Mouse (Mus musculus) lung, embryonic 14.5 days (tissue): Measurements from ENCODE around the gene Mpv17. TPM values are rescaled to one million over a fixed set of nuclear protein-coding genes. Genes with fewer than 3 reads are reported as not detected.

ENCODE experiments used
- ATAC-seq: fragments of 200-750 bp; cut with Nextera tagmentation; 2 replicates; pipeline ENCODE4 v1.8.0; 2017; ENCODE audit warnings: mild to moderate bottlenecking, moderate TSS enrichment, moderate library complexity; ENCODE audit not compliant: insufficient read depth
- DNase-seq: peaks from one replicate; pipeline ENCODE4 v3.0.0-alpha.2; 2015
- H3K27ac ChIP-seq: fragments of 300-500 bp; sonication (generic); 2 replicates; pipeline ENCODE4 v1.5.1; 2014; ENCODE audit warnings: low read depth, mild to moderate bottlenecking, moderate library complexity
- H3K27me3 ChIP-seq: fragments of 300-500 bp; sonication (generic); 2 replicates; pipeline ENCODE4 v1.6.1; 2014; ENCODE audit warnings: low read length, control low read depth; ENCODE audit not compliant: insufficient read depth
- H3K36me3 ChIP-seq: fragments of 300-500 bp; sonication (generic); 2 replicates; pipeline ENCODE4 v1.6.1; 2014; ENCODE audit warnings: control low read depth; ENCODE audit not compliant: insufficient read depth
- H3K4me1 ChIP-seq: fragments of 300-500 bp; sonication (generic); 2 replicates; pipeline ENCODE4 v1.6.1; 2014; ENCODE audit warnings: antibody characterized with exemption, control low read depth; ENCODE audit not compliant: insufficient read depth
- H3K4me2 ChIP-seq: fragments of 300-500 bp; sonication (generic); 2 replicates; pipeline ENCODE4 v1.6.1; 2014; ENCODE audit warnings: mild to moderate bottlenecking
- H3K4me3 ChIP-seq: fragments of 300-500 bp; sonication (generic); 2 replicates; pipeline ENCODE4 v1.5.1; 2014; ENCODE audit warnings: low read depth, low read length
- H3K9ac ChIP-seq: fragments of 300-500 bp; sonication (generic); 2 replicates; pipeline ENCODE4 v1.6.1; 2014
- H3K9me3 ChIP-seq: fragments of 300-500 bp; sonication (generic); 2 replicates; pipeline ENCODE4 v1.6.1; 2016; ENCODE audit warnings: low read depth, low read length, control low read depth
- CTCF ChIP-seq: IDR thresholded peaks from 2 replicates; pipeline ENCODE4 v1.5.1; 2016; ENCODE audit warnings: antibody characterized with exemption, low read depth
- WGBS: fragments of 180-500 bp; shearing (Covaris S2); extraction: QIAGEN DNeasy Blood & Tissue Kit; methylation state at CpG from one replicate; pipeline ENCODE4 v1.1.7; 2014; 5-methylcytosine and 5-hydroxymethylcytosine counted together
- polyA plus RNA-seq: library from polyadenylated mRNA; unstranded; fragments of >200 nt; fragmentation: Nextera tagmentation; extraction: Ambion mirVana; gene quantifications from 2 replicates; pipeline ENCODE4 v1.2.1, GENCODE M21; 2014

Mpv17 gene
- polyA plus RNA-seq, 1 experiment from 2014 or later = 58.3 TPM

- DNase-seq (no peak), ATAC-seq (no peak)
- Histone ChIP-seq H3K4me1 (peaks cover 8% of the 10 kb centered on the region; the same call in 1 of the 2 replicates), H3K9me3 (no peaks in the 10 kb centered on the region), H3K9ac (peak overlapping the region; percentile 88; the same call in 1 of the 2 replicates), H3K27me3 (no peaks in the 10 kb centered on the region), H3K4me2 (peak overlapping the region; percentile 80), H3K36me3 (peaks cover 69% of the 10 kb centered on the region), H3K4me3 (peak overlapping the region; percentile 84), H3K27ac (no peak overlapping the region)
- no peak for TF ChIP-seq CTCF
- WGBS = 87% methylated on average over 16 of the region's 16 CpGs
Observed at GRCm38 (mm10) chr5:31194486-31195485, 40.7 kb upstream of the Mpv17 start.

- Histone ChIP-seq H3K9me3 (no peaks in the 10 kb centered on the region), H3K4me2 (peak overlapping the region; percentile 80), H3K9ac (peak overlapping the region; percentile 88), H3K4me1 (peaks cover 8% of the 10 kb centered on the region; the same call in 1 of the 2 replicates), H3K4me3 (peak overlapping the region; percentile 84), H3K36me3 (peaks cover 66% of the 10 kb centered on the region), H3K27me3 (no peaks in the 10 kb centered on the region), H3K27ac (peak overlapping the region; percentile 87)
- TF ChIP-seq CTCF = no peak
- ATAC-seq (no peak), DNase-seq (peak; percentile 38)
- WGBS = 9% methylated on average over 25 of the region's 25 CpGs
Observed at GRCm38 (mm10) chr5:31193631-31194281, 39.7 kb upstream of the Mpv17 start.

GRCm38 (mm10) chr5:31192939-31193630, 39.0 kb upstream of the Mpv17 start, which contains the start of the genes Snx17 and Eif2b4:
Gene Snx17, plus strand, starts transcription at chr5:31193227.
Gene Eif2b4, minus strand, starts transcription at chr5:31193430.
- TF ChIP-seq CTCF = peak; percentile 74

GRCm38 (mm10) chr5:31192045-31192938, 38.2 kb upstream of the Mpv17 start:
- peaks cover 8% of the 10 kb centered on the region; the same call in 1 of the 2 replicates for H3K4me1 ChIP-seq
- no peak for TF ChIP-seq CTCF
- H3K4me2 ChIP-seq = peak overlapping the region; percentile 80
- H3K36me3 ChIP-seq = peaks cover 66% of the 10 kb centered on the region
- DNase-seq = peak; percentile 70
- peak overlapping the region; percentile 84 for H3K4me3 ChIP-seq
- H3K27ac ChIP-seq = peak overlapping the region; percentile 87
- no peak; the same call in 1 of the 2 replicates for ATAC-seq
- 11% methylated on average over 42 of the region's 42 CpGs for WGBS
- H3K9ac ChIP-seq = peak overlapping the region; percentile 79
- H3K27me3 ChIP-seq = no peaks in the 10 kb centered on the region
- H3K9me3 ChIP-seq = no peaks in the 10 kb centered on the region

More at GRCm38 (mm10) chr5:31192939-31193630, 39.0 kb upstream of the Mpv17 start, which contains the start of the genes Snx17 and Eif2b4:
- ATAC-seq = peak; percentile 98
- peak within 1 kb of the TSS; percentile 87 for H3K27ac ChIP-seq
- WGBS = under 1% methylated on average over 48 of the region's 48 CpGs
- H3K36me3 ChIP-seq = peaks cover 66% of the 10 kb centered on the region
- no peaks in the 10 kb centered on the region for H3K9me3 ChIP-seq
- peak within 1 kb of the TSS; percentile 80 for H3K4me2 ChIP-seq
- peak; percentile 99 for DNase-seq
- H3K4me3 ChIP-seq = peak within 1 kb of the TSS; percentile 84
- no peaks in the 10 kb centered on the region for H3K27me3 ChIP-seq
- peaks cover 8% of the 10 kb centered on the region; the same call in 1 of the 2 replicates for H3K4me1 ChIP-seq
- peak within 1 kb of the TSS; percentile 88 for H3K9ac ChIP-seq

GRCm38 (mm10) chr5:31190201-31190600, 36.1 kb upstream of the Mpv17 start:
- H3K27ac ChIP-seq = no peak overlapping the region
- WGBS = 87% methylated on average over 9 of the region's 9 CpGs
- TF ChIP-seq CTCF = no peak
- peaks cover 55% of the 10 kb centered on the region for H3K36me3 ChIP-seq
- DNase-seq (no peak), ATAC-seq (no peak)
- H3K9ac ChIP-seq = no peak overlapping the region
- no peaks in the 10 kb centered on the region for H3K27me3 ChIP-seq
- H3K9me3 ChIP-seq = no peaks in the 10 kb centered on the region
- no peak overlapping the region for H3K4me2 ChIP-seq
- peaks cover 8% of the 10 kb centered on the region; the same call in 1 of the 2 replicates for H3K4me1 ChIP-seq
- no peak overlapping the region for H3K4me3 ChIP-seq
